Mouse (Mus musculus): ENCODE results near the gene Snx9.

Gene Snx9

DNA sequence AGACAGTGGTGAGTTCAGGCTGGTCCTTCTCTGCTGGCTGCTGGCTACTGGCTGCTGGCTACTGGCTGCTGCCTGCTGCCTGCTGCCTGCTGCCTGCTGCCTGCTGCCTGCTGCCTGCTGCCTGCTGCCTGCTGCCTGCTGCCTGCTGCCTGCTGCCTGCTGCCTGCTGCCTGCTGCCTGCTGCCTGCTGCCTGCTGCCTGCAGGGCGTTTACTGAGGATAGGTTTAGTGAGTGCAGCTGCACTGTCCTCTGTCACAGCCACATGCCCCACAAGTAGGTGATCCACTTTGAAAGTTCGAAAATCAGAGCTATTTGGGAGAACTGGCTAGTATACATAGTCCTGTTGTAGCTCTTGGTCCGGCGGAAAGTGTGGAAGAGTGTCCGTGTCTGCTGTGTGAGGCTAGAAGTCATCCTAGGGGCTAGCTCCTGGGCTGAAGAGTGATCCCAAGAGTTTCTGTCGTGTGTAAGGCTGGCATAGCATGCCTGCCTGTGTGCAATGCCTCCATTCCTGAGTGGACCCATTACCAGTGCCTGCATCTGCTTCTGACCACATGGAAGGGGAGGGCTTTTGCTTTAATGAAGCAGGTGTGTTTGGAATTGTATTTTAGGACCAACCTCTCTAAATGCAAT lies 45.2 kb downstream of the Snx9 start:
- DNase-seq = no peak

DNA sequence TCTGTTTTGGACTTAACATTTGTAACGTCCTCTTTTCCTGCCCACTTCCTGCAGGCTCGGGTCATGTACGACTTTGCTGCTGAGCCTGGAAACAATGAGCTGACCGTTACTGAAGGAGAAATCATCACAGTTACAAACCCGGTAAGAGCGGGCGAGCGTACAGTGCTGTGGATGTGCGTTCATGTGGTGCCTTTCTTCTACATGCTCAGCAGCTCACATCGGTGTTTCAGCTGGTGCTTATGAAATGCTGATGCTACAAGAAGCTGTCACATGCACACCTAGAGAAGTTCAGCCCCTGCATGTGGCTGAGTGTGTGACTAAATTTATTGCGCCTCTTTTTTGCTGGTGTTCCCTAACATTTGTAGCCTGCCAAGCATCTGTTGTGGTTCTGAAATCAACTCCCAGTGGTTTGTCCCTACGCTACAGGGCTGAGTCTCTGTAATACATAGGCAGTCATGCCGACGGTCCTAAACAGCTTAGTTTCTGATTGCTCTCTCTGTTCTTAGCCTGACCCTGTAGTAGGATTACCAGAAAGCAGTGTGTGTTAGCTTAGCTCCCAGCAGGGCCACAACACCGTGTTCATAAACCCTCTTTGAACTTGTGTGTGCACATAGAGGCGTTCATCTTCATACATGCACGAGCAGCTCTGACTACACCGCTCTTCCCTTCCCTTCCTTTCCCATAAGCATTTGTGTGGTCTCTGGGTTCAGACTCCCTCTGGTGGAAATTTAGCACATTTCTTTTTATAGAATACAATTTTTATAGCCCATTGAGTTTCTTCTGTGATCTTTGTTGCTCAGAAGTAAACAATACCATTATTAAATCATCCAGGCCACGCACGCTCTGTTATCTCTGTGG lies 46.0 kb downstream of the Snx9 start:
- peak; percentile 48 for DNase-seq

GRCm38 (mm10) chr17:5890429-5890828 lies 49.3 kb downstream of the Snx9 start:
- DNase-seq = peak; percentile 77

DNA sequence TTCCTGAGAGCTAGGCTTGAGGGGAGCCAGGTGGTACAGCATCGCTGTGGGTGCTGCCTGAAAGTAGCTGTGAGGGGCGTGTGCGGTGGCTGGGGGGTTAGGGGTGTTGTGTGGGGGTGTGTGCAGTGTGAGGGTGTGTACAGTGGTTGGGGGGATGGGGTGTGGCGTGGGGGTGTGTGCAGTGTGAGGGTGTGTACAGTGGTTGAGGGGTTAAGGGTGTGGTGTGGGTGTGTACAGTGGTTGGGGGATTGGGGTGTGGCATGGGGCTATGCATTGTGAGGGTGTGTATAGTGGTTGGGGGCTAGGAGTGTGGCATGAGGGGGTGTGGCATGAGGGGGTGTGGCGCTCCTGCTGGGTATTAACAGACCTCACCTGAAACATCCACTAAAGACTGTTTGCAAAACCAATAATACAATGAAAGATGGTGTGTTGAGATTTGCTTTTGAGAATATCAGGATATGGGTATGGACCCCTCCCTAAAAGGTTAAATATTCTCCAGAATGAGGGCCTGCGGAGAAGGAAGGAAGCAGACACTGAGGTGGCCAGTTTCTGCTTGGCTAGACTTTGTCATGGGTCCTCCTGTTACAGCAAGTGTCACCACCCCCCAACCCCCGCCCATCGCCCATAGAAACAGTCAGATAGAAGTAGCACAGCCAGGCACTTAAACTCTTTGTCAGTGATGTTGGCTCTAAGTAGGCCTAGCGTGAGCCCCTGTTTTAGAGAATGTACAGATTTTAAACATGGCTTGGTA lies 51.0 kb downstream of the Snx9 start:
- no peak for DNase-seq

- peak; percentile 62 for DNase-seq
These were observed 52.0 kb downstream of the Snx9 start for GRCm38 (mm10) chr17:5893092-5893491.

DNA sequence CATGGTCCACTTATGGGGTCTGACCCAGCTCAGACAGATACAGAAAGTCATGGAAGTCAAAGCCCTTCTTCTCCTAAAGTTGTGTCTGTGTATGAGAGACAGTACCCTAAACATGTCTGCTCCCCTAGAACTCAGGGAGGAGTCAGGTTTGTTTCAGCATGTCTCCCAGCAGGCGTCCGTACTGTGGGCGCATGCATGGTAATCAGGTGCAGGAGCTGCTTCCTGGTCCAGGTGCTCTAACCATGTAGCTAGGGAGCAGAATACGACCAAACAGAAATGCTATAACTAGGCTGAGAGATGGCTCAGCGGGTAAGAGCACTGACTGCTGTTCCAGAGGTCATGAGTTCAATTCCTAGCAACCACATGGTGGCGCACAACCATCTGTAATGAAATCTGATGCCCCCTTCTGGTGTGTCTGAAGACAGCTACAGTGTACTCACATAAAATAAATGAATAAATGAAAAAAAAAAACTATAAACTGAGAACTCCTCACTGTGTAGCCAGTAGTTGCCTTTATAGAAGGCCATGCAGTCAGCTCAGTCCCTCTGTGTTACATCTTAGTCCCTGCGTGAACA lies 52.5 kb downstream of the Snx9 start:
- DNase-seq = no peak

- DNase-seq = no peak
These were observed 54.9 kb downstream of the Snx9 start for GRCm38 (mm10) chr17:5896066-5896465.

GRCm38 (mm10) chr17:5896607-5897006 lies 55.5 kb downstream of the Snx9 start:
- DNase-seq = no peak

DNA sequence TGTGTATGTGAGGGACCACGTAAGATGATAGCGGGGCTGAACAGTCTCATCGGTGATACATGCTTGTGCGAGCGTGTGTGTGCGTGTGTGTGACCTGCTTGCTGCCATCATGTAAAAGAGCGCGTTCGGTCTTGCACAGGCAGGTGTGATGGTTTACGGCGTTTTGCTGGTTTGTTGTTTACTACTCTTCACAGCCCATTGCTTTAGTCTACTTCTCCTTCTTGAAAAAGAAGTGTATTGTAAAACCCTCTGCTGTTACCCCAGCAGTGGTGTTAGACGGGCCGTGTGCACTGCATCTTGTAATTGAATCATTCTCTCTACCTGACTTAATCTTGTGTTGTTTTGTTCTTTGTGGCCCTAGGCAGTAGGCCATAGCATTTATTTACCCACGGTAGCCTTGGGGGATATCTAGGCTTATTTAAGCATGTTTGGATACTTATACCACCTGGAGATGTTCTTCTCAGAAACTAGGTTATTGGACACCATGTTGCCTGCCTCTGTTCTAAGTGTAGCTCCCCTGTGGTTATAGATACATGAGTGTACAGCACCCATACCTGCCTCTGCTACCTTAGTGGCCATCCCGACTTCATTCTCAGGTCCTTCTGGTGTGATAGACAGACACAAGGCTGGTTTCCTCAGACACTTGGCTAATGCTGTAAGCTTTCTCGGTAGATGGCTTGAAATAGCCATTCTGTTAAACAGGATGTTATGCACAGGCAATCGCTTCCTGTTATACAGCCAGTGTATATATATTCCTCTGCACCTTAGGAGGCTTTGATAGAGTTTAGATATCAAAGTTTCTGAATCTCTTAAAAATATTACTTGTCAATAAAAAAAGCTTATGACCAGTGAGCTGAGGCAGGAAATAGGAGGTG lies 56.4 kb downstream of the Snx9 start:
- no peak for DNase-seq

GRCm38 (mm10) chr17:5899251-5899650 lies 58.1 kb downstream of the Snx9 start:
- DNase-seq = no peak

DNA sequence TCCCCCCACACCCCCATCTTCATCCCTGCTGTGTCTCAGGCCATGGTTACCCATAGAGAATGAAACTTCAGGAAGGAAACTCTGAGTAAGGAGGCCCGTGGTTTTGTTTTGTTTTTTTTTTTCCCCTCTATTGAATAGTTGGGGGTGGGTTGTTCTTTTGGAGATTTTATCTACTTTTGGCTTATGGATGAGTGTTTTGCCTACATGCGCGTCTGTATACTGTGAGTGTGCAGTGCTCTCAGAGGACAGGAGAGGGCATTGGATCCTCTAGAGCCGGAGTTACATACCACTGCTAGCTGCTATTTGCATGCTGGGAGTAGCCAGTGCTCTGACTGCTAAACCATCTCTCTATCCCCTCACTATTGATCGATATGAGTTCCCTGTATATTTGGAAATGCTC lies 60.3 kb downstream of the Snx9 start:
- DNase-seq = no peak

- no peak for DNase-seq
These were observed 62.6 kb downstream of the Snx9 start for GRCm38 (mm10) chr17:5903630-5904301.

- no peak for DNase-seq
These were observed 68.6 kb downstream of the Snx9 start for GRCm38 (mm10) chr17:5909681-5910080.

- DNase-seq = no peak
These were observed 70.5 kb downstream of the Snx9 start for GRCm38 (mm10) chr17:5911591-5911990.

DNA sequence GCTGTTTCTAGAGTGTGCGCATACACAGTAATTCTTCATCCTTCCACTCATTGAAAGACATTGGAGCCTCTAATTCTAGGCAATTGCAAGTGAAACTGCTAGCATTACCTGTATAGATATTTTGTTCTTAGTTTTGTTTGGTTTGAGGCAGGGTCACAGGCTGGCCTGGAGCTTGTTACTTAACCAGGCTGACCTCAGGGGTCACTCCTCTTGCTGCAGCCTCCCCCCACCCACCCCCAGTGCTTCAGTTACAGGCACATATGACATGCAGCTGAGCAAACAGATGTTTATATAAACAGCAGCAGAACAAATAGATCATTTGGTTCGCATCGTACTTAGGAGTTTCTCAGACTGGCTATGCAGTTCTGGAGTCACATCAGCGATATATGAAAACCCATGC lies 71.7 kb downstream of the Snx9 start:
- DNase-seq = no peak

DNA sequence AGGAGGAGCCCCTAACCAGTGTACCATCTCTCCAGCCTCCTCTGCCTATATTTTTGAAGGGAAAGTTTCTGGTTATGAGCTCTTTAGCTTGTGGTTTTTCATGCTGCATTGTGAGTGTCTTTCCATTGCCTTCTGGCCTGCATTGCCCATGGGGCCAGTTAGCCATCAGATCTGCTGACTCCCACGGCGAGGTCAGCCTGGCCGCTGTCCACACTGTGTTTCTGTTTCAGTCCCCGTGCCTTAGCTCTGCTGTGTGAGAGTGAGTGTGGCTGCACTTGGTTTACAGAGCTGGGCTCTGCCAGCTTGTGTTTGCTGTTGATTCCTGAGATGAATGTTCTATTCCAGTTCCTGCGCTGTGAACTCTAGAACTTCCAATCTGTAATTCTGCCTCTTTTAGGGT lies 73.1 kb downstream of the Snx9 start:
- DNase-seq = no peak

DNA sequence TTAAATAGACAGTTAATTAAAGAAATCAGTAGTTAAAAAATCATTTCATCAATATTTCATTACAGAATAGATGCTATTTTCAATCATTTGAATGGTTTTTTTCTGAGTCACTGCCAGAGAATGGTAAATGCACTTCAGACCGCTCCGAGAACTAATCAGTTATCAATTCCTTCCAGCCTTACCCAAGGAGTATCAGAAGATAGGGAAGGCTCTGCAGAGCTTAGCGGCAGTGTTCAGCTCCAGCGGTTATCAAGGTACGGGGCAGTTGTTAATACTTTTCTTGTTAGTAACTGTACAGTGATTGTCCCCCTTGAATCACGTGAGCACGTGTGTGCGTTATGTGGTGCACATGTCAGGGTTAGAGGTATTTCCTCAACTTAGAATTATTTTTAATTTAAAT lies 80.8 kb downstream of the Snx9 start:
- no peak for DNase-seq

- peak; percentile 45 for DNase-seq
These were observed 82.2 kb downstream of the Snx9 start for GRCm38 (mm10) chr17:5923281-5923680.

- DNase-seq = no peak
These were observed 83.1 kb downstream of the Snx9 start for GRCm38 (mm10) chr17:5924238-5924637.

GRCm38 (mm10) chr17:5926710-5927109 lies 85.6 kb downstream of the Snx9 start:
- DNase-seq = no peak

- DNase-seq = no peak
These were observed 87.9 kb downstream of the Snx9 start for GRCm38 (mm10) chr17:5929031-5929430.

GRCm38 (mm10) chr17:5932161-5932560 lies 91.0 kb downstream of the Snx9 start:
- DNase-seq = no peak
